Mouse (Mus musculus) forebrain, embryonic 14.5 days (tissue): Measurements from ENCODE around the gene Clic1. TPM values are rescaled to one million over a fixed set of nuclear protein-coding genes. Genes with fewer than 3 reads are reported as not detected.
A peak's percentile ranks its signal among the peaks of the same experiment; 100 is the strongest.

Experiments used
- ATAC-seq: fragments of 200-750 bp; cut with Nextera tagmentation; 2 replicates; pipeline ENCODE4 v1.8.0; 2017; ENCODE audit warnings: mild to moderate bottlenecking, moderate library complexity
- DNase-seq: peaks from one replicate; pipeline ENCODE4 v3.0.0-alpha.2; 2015; ENCODE audit warnings: low spot score
- H3K27ac ChIP-seq: fragments of 300-500 bp; sonication (generic); 2 replicates; pipeline ENCODE4 v1.5.1; 2014; ENCODE audit warnings: low read depth, mild to moderate bottlenecking, control low read depth, low read length, moderate library complexity
- H3K27me3 ChIP-seq: fragments of 300-500 bp; sonication (generic); replicated peaks from 2 replicates; pipeline ENCODE4 v1.6.1; 2014; ENCODE audit warnings: low read length, control low read depth, mixed read lengths; ENCODE audit not compliant: control insufficient read depth, insufficient read depth
- H3K36me3 ChIP-seq: fragments of 300-500 bp; sonication (generic); 2 replicates; pipeline ENCODE4 v1.6.1; 2014; ENCODE audit warnings: low read length, control low read depth; ENCODE audit not compliant: control insufficient read depth, insufficient read depth
- H3K4me1 ChIP-seq: fragments of 300-500 bp; sonication (generic); 2 replicates; pipeline ENCODE4 v1.6.1; 2014; ENCODE audit warnings: antibody characterized with exemption, low read length, control low read depth; ENCODE audit not compliant: control insufficient read depth, insufficient read depth
- H3K4me2 ChIP-seq: fragments of 300-500 bp; sonication (generic); 2 replicates; pipeline ENCODE4 v1.6.1; 2014; ENCODE audit warnings: mild to moderate bottlenecking, control low read depth, low read length
- H3K4me3 ChIP-seq: fragments of 300-500 bp; sonication (generic); 2 replicates; pipeline ENCODE4 v1.5.1; 2014; ENCODE audit warnings: low read depth, low read length, control low read depth
- H3K9ac ChIP-seq: fragments of 300-500 bp; sonication (generic); 2 replicates; pipeline ENCODE4 v1.6.1; 2014; ENCODE audit warnings: mild to moderate bottlenecking, low read length, control low read depth, moderate library complexity
- H3K9me3 ChIP-seq: fragments of 300-500 bp; sonication (generic); replicated peaks from 2 replicates; pipeline ENCODE4 v1.6.1; 2016; ENCODE audit warnings: low read length, control low read depth, mixed read lengths; ENCODE audit not compliant: control insufficient read depth
- WGBS: fragments of 180-500 bp; shearing (Covaris S2); extraction: QIAGEN DNeasy Blood & Tissue Kit; methylation state at CpG from one replicate; pipeline ENCODE4 v1.1.7; 2014; 5-methylcytosine and 5-hydroxymethylcytosine counted together
- polyA plus RNA-seq: library from polyadenylated mRNA; unstranded; fragments of >200 nt; fragmentation: Nextera tagmentation; extraction: Ambion mirVana; gene quantifications from 2 replicates; pipeline ENCODE4 v1.2.1, GENCODE M21; 2014

Clic1 gene
- polyA plus RNA-seq, 1 experiment from 2014 or later: 37.3 TPM

GRCm38 (mm10) chr17:35007387-35007991 lies 42.3 kb upstream of the Clic1 start:
- no peak for DNase-seq
- 98% methylated on average over 7 of the region's 7 CpGs for WGBS
- H3K9me3 ChIP-seq: no peaks in the 10 kb centered on the region
- no peak overlapping the region for H3K4me2 ChIP-seq
- no peaks in the 10 kb centered on the region for H3K27me3 ChIP-seq
- no peak overlapping the region for H3K9ac ChIP-seq
- peaks cover 79% of the 10 kb centered on the region for H3K36me3 ChIP-seq
- ATAC-seq: no peak
- peaks cover 3% of the 10 kb centered on the region for H3K4me1 ChIP-seq
- H3K27ac ChIP-seq: no peak overlapping the region
- H3K4me3 ChIP-seq: no peak overlapping the region

- no peak overlapping the region for H3K4me3 ChIP-seq
- no peaks in the 10 kb centered on the region for H3K27me3 ChIP-seq
- WGBS: 85% methylated on average over 7 of the region's 7 CpGs
- H3K36me3 ChIP-seq: peaks cover 93% of the 10 kb centered on the region
- H3K27ac ChIP-seq: no peak overlapping the region
- ATAC-seq: no peak
- no peak overlapping the region for H3K9ac ChIP-seq
- no peak for DNase-seq
- no peak overlapping the region for H3K4me2 ChIP-seq
- no peaks in the 10 kb centered on the region for H3K9me3 ChIP-seq
- H3K4me1 ChIP-seq: no peaks in the 10 kb centered on the region
Measured at GRCm38 (mm10) chr17:35009586-35009985, 40.2 kb upstream of the Clic1 start.

DNA sequence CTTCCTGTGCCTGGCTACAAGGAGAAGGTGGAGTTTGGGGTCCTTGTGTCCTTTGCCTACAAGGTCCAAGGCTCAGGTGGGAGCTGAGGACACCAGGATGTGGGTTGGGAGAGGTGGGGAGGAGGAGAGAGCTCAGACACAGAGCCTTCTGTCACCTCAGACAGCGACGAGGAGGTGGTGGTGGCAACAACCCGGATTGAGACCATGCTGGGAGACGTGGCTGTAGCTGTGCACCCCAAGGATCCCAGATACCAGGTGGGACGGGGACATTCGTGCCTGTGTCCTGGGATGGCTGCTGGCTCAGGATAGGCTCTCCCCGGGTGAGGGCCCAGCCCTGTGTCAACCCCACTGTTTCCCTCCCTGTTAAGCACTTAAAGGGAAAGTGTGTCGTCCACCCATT lies 38.3 kb upstream of the Clic1 start:
- WGBS: 91% methylated on average over 8 of the region's 8 CpGs
- no peak overlapping the region for H3K4me2 ChIP-seq
- H3K27me3 ChIP-seq: no peaks in the 10 kb centered on the region
- H3K27ac ChIP-seq: no peak overlapping the region
- peaks cover 95% of the 10 kb centered on the region for H3K36me3 ChIP-seq
- H3K4me3 ChIP-seq: no peak overlapping the region
- DNase-seq: no peak
- H3K4me1 ChIP-seq: no peaks in the 10 kb centered on the region
- no peaks in the 10 kb centered on the region for H3K9me3 ChIP-seq
- H3K9ac ChIP-seq: no peak overlapping the region
- no peak for ATAC-seq

DNA sequence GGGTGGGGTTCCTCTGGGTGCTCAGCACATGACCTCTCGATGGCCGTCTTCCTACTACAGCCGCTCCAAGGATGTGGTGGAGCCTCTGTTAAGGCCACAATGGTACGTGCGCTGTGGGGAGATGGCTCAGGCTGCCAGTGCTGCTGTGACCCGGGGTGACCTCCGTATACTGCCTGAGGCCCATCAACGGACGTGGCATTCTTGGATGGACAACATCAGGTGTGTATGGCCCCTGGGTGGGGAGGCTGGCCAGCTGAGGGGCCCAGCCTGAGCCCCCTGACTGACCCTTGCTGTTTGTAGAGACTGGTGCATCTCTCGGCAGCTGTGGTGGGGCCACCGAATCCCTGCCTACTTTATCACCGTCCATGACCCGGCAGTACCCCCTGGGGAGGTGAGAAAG lies 37.3 kb upstream of the Clic1 start:
- Histone ChIP-seq H3K36me3 (peaks cover 97% of the 10 kb centered on the region), H3K27me3 (no peaks in the 10 kb centered on the region), H3K9ac (no peak overlapping the region), H3K9me3 (no peaks in the 10 kb centered on the region), H3K27ac (no peak overlapping the region), H3K4me3 (no peak overlapping the region), H3K4me1 (no peaks in the 10 kb centered on the region), H3K4me2 (no peak overlapping the region)
- DNase-seq (no peak), ATAC-seq (no peak)
- 95% methylated on average over 13 of the region's 13 CpGs for WGBS

GRCm38 (mm10) chr17:35013221-35013620 lies 36.5 kb upstream of the Clic1 start:
- no peak overlapping the region for H3K4me2 ChIP-seq
- no peaks in the 10 kb centered on the region for H3K4me1 ChIP-seq
- DNase-seq (no peak), ATAC-seq (no peak)
- peaks cover 90% of the 10 kb centered on the region for H3K36me3 ChIP-seq
- 87% methylated on average over 6 of the region's 6 CpGs for whole genome bisulfite sequencing
- no peaks in the 10 kb centered on the region for H3K27me3 ChIP-seq
- no peaks in the 10 kb centered on the region for H3K9me3 ChIP-seq
- H3K27ac ChIP-seq: no peak overlapping the region
- H3K4me3 ChIP-seq: no peak overlapping the region
- no peak overlapping the region for H3K9ac ChIP-seq

DNA sequence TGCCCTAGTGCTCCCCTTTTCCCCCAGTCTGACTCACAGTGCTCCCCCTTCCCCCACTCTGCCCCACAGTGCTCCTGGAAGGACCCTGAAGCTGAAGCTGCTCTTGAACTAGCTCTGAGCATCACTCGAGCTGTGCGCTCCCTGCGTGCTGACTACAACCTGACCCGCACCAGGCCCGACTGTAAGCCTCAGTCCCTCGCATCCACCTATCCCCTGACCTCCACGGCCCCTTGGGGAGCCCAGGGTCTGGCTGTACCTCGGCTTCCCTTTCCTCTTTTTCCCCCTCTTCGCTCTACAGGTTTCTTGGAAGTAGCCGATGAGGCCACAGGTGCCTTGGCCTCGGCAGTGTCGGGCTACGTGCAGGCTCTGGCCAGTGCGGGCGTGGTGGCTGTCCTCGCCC lies 34.5 kb upstream of the Clic1 start:
- Histone ChIP-seq H3K27ac (no peak overlapping the region), H3K4me2 (no peak overlapping the region), H3K36me3 (peaks cover 71% of the 10 kb centered on the region), H3K9me3 (no peaks in the 10 kb centered on the region), H3K9ac (no peak overlapping the region), H3K4me3 (no peak overlapping the region), H3K27me3 (no peaks in the 10 kb centered on the region), H3K4me1 (no peaks in the 10 kb centered on the region)
- 90% methylated on average over 16 of the region's 16 CpGs for WGBS
- DNase-seq (no peak), ATAC-seq (no peak)

GRCm38 (mm10) chr17:35016376-35016775 lies 33.4 kb upstream of the Clic1 start, which contains the start of gene Vwa7:
Gene Vwa7, plus strand, starts transcription at chr17:35016579.
- Histone ChIP-seq H3K4me3 (no peak within 1 kb of the TSS), H3K4me1 (peaks cover 1% of the 10 kb centered on the region; the same call in 1 of the 2 replicates), H3K27ac (0 out of 2 replicates have a peak within 1 kb of the TSS, but pooled peaks have one; percentile 14), H3K27me3 (no peaks in the 10 kb centered on the region), H3K4me2 (no peak within 1 kb of the TSS), H3K9me3 (no peaks in the 10 kb centered on the region), H3K36me3 (peaks cover 60% of the 10 kb centered on the region), H3K9ac (no peak within 1 kb of the TSS)
- DNase-seq: peak; percentile 61
- whole genome bisulfite sequencing: 38% methylated on average over 12 of the region's 12 CpGs
- ATAC-seq: peak; percentile 61

DNA sequence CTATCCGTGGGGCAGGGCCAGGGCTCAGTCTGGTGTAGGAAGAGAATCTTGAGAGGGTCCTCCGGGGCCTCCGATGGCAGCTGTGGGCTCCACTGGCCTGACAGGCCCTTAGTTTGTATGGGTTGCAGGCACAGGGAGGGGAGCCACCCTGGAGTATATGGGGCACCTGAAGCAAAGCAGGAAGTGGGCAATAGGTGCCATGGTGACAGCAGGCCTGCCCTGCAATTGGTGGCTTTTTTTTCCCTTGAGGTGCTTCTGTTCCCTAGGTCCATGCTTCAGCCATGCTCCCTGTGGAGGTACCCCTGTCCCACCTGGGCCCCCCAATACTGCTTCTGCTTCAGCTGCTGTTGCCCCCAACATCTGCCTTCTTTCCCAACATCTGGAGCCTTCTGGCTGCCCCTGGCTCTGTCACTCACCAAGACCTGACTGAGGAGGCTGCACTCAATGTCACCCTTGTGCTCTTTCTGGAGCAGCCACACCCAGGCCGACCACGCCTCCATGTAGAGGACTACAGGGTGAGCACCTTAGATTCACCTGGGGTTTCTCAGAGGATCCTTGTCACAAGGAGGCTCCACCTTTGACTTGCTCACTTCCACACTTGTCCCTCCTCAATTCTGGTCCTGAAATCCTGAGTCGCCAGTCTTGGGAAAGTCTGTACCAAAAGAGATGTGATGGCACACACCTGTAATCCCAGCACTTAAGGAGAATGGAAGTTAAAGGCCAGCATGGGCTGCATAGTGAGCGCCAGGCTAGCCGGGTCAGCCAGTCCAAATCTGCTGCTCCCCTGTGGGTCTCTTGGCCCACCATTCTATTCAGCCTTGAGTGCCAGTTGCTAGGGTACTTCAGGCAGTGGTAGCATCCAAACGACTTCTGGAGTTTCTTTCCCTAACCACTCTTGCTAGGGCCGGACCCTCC lies 32.7 kb upstream of the Clic1 start:
- Histone ChIP-seq H3K9ac (no peak overlapping the region), H3K27me3 (no peaks in the 10 kb centered on the region), H3K4me3 (no peak overlapping the region), H3K27ac (0 out of 2 replicates have a peak overlapping the region, but pooled peaks have one; percentile 14), H3K4me2 (no peak overlapping the region), H3K9me3 (no peaks in the 10 kb centered on the region), H3K36me3 (peaks cover 53% of the 10 kb centered on the region), H3K4me1 (peaks cover 4% of the 10 kb centered on the region; the same call in 1 of the 2 replicates)
- DNase-seq: no peak
- WGBS: 80% methylated on average over 10 of the region's 10 CpGs
- no peak; the same call in 1 of the 2 replicates for ATAC-seq

- Histone ChIP-seq H3K27me3 (no peaks in the 10 kb centered on the region), H3K4me3 (no peak overlapping the region), H3K9me3 (no peaks in the 10 kb centered on the region), H3K27ac (no peak overlapping the region), H3K4me1 (peaks cover 4% of the 10 kb centered on the region; the same call in 1 of the 2 replicates), H3K36me3 (peaks cover 47% of the 10 kb centered on the region), H3K9ac (no peak overlapping the region), H3K4me2 (no peak overlapping the region)
- DNase-seq (no peak), ATAC-seq (no peak)
- WGBS: 76% methylated on average over 14 of the region's 14 CpGs
Measured at GRCm38 (mm10) chr17:35017706-35018030, 32.1 kb upstream of the Clic1 start.
